Mouse (Mus musculus) G1E (cell line): Measurements from ENCODE around the gene Brinp1.

Experiments used
- CTCF ChIP-seq: IDR thresholded peaks from 2 replicates; pipeline ENCODE4 v1.5.1; 2012; ENCODE audit warnings: low read depth, low read length, inconsistent platforms, mixed read lengths
- GATA1 ChIP-seq: IDR thresholded peaks from 2 replicates; pipeline ENCODE4 v1.6.1; 2012; ENCODE audit warnings: borderline replicate concordance, low read length, inconsistent platforms, mixed read lengths
- TAL1 ChIP-seq: conservative IDR thresholded peaks from 2 replicates; pipeline ENCODE4 v1.6.1; 2012; ENCODE audit warnings: low read depth, low read length, inconsistent platforms, mixed read lengths

DNA sequence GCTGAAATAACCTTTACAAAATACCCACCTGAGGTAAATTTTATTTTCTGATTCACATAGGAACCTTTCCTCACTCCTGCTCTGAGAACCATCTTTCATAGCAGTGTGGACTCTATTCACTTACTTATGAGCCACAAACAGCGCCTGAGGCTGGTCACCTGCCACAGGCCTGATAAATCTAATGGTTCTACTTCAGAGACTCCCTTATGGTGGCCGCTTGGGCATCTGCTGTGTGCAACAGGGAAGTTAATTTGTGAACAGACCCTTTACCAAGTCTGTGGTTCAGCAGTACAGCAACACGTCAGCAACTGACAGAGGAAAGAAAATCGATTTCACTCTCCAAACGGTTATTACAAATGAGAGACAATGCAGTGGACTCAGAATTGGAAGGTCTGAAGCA lies 164.2 kb downstream of the Brinp1 start:
- TF ChIP-seq CTCF (no peak), GATA1 (no peak), TAL1 (no peak)
